ENCODE assay signal across 9 mouse cellular contexts in the genomic region with DNA sequence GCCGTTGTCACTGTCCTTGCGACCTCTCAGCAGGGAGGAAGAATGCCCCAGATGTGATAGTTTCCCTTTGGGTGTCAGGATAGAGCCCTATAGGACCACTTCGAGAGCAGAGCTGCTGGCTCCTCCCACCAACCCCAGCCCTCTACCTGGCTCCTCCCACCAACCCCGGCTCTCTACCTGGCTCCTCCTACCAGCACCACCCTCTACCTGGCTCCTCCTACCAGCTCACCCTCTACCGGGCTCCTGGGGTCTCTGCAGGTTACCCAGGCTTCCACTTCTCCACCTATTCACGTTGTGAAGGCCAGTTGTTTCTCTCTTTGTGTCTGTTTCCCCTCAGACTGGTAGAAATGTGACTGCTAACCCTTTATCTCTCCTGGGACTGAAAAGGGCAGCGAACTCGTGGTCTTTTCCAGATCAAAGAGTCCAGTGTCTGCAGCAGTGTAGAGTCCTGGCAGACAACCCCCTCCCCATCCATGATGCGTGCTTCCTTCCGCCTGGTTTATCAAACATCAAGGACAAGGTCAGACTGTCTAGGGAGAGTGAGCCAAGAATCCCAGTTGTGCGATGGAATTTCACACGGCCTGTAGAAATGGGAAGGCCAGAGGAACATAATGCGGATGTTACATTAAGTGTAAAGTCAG. TPM values are rescaled to one million over a fixed set of nuclear protein-coding genes. Genes with fewer than 3 reads are reported as not detected.
A peak's percentile ranks its signal among the peaks of the same experiment; 100 is the strongest.
DNase-seq lines count a peak whose midpoint lies in the region; ATAC-seq and TF ChIP-seq lines count a peak whose summit lies in the region.
"Had no signal": no experiment of that assay in that cellular context is flagged by ENCODE, and none has a peak within 500 bp of the region (broad histone marks: within the 10 kb centered on the region; RNA-seq: fewer than 3 reads in every experiment).

No protein-coding gene starts in this region.

- no peak overlapping the region for H3K4me3 ChIP-seq in kidney, adult 2 months (ENCODE audit: insufficient read depth, low read depth, low read length)
- no peak overlapping the region for H3K4me3 ChIP-seq in forebrain, embryonic 15.5 days

- no peak for TF ChIP-seq CTCF in kidney, adult 2 months (conservative IDR thresholded peaks at IDR 0.05; ENCODE audit: insufficient read depth, insufficient read length, low read depth, low read length)

- H3K27ac ChIP-seq in kidney, adult 2 months (ENCODE audit: insufficient read depth, low read depth, low read length) = peak overlapping the region; percentile 46; the same call in 1 of the 2 replicates
- no peak overlapping the region for H3K27ac ChIP-seq in forebrain, embryonic 15.5 days (replicated peaks)

- H3K9me3 ChIP-seq in forebrain, embryonic 15.5 days = no peaks in the 10 kb centered on the region
- H3K9me3 ChIP-seq: midbrain, embryonic 12.5 days had no signal

- peak; percentile 77 for ATAC-seq in megakaryocyte-erythroid progenitor cell, adult 5-6 weeks (replicated peaks; ENCODE audit: low FRiP score, low TSS enrichment, poor library complexity, severe bottlenecking)
- no peak for ATAC-seq in erythroid progenitor cell, adult 5-6 weeks (replicated peaks; ENCODE audit: low FRiP score, poor library complexity, severe bottlenecking)
- no peak; the same call in 1 of the 2 replicates for ATAC-seq in forebrain, embryonic 15.5 days (replicated peaks)

- no peaks in the 10 kb centered on the region for H3K27me3 ChIP-seq in kidney, adult 2 months (replicated peaks; ENCODE audit: control insufficient read depth, insufficient read depth, low read length)
- H3K27me3 ChIP-seq in forebrain, embryonic 15.5 days = no peaks in the 10 kb centered on the region

- H3K4me2 ChIP-seq in forebrain, embryonic 15.5 days (replicated peaks) = no peak overlapping the region

- DNase-seq in kidney, adult 2 months = peak; percentile 34
- no peak for DNase-seq in kidney, adult 18-20 months
- DNase-seq in embryo, embryonic 10 days (ENCODE audit: low spot score) = peak; percentile 35
- peak; percentile 56 for DNase-seq in kidney, postnatal 14 days
- DNase-seq in thymus, postnatal 25 days = peak; percentile 41

- no peak overlapping the region for H3K9ac ChIP-seq in forebrain, embryonic 15.5 days (replicated peaks)

- H3K36me3 ChIP-seq in kidney, adult 2 months (ENCODE audit: control insufficient read depth, insufficient read depth, low read length) = no peaks in the 10 kb centered on the region
- H3K36me3 ChIP-seq in forebrain, embryonic 15.5 days = no peaks in the 10 kb centered on the region
- H3K36me3 ChIP-seq: midbrain, embryonic 12.5 days had no signal

- no peak for TF ChIP-seq POLR2A in kidney, adult 2 months (IDR thresholded peaks at IDR 0.05; ENCODE audit: low read depth, low read length)

- peaks cover 2% of the 10 kb centered on the region; the same call in 1 of the 2 replicates for H3K4me1 ChIP-seq in kidney, adult 2 months (ENCODE audit: control insufficient read depth, insufficient read depth, low read length)
- peaks cover 11% of the 10 kb centered on the region for H3K4me1 ChIP-seq in forebrain, embryonic 15.5 days

- 39% methylated on average over 13 of the region's 13 CpGs for WGBS in kidney, adult 2 months
- WGBS in forebrain, embryonic 15.5 days = 29% methylated on average over 13 of the region's 13 CpGs

RNA-seq across cellular contexts. Expression of gene Stk25, which starts 9.4 kb away (rescaled TPM):
- polyA plus RNA-seq in kidney, adult 2 months (2012; rRNA removed) = 102 and 103 TPM in 2 replicates
- 63.5 and 82.3 TPM in 2 replicates for total RNA-seq in megakaryocyte-erythroid progenitor cell, adult 5-6 weeks (2014; fragmentation: Nextera tagmentation)
- 50.4 and 60.8 TPM in 2 replicates for total RNA-seq in megakaryocyte-erythroid progenitor cell, adult 5-6 weeks (2017)
- total RNA-seq in erythroid progenitor cell, adult 5-6 weeks (2015; ENCODE audit: low replicate concordance) = 28.5 and 36.5 TPM in 2 replicates
- total RNA-seq in erythroid progenitor cell, adult 5-6 weeks (2017; ENCODE audit: low replicate concordance) = 33.5 and 52.2 TPM in 2 replicates
- 297 and 299 TPM in 2 replicates for polyA plus RNA-seq in forebrain, embryonic 15.5 days (2015; fragmentation: Nextera tagmentation; extraction: Ambion mirVana)

RNA-seq across cellular contexts. Expression of gene Bok, which starts 17.6 kb away (rescaled TPM):
- 55.9 and 62.3 TPM in 2 replicates for polyA plus RNA-seq in kidney, adult 2 months (2012; rRNA removed)
- not detected in 2 replicates for total RNA-seq in megakaryocyte-erythroid progenitor cell, adult 5-6 weeks (2014; fragmentation: Nextera tagmentation)
- not detected in 2 replicates for total RNA-seq in megakaryocyte-erythroid progenitor cell, adult 5-6 weeks (2017)
- not detected in 2 replicates for total RNA-seq in erythroid progenitor cell, adult 5-6 weeks (2015; ENCODE audit: low replicate concordance)
- total RNA-seq in erythroid progenitor cell, adult 5-6 weeks (2017; ENCODE audit: low replicate concordance) = not detected in 2 replicates
- 95.8 and 96.3 TPM in 2 replicates for polyA plus RNA-seq in forebrain, embryonic 15.5 days (2015; fragmentation: Nextera tagmentation; extraction: Ambion mirVana)
